Mouse (Mus musculus) spleen, postnatal 10 days (tissue): ENCODE data around the gene Rnf149.

Source experiments
- DNase-seq, 2 experiments: peaks; one replicate each; pipeline ENCODE4 v3.0.0; 2021 to 2022; ENCODE audit warnings: low spot score in 2 of 2

Gene Rnf149

GRCm38 (mm10) chr1:39530258-39530943 lies 46.8 kb downstream of the Rnf149 start:
- DNase-seq, result peak; percentile 70 to 86

- DNase-seq, result no peak
These were observed 48.9 kb downstream of the Rnf149 start for GRCm38 (mm10) chr1:39528319-39528718.

GRCm38 (mm10) chr1:39527432-39527831 lies 49.8 kb downstream of the Rnf149 start:
- peak; percentile 72 to 91 for DNase-seq

GRCm38 (mm10) chr1:39526371-39527167 lies 50.6 kb downstream of the Rnf149 start:
- DNase-seq, result no peak

GRCm38 (mm10) chr1:39525763-39526162 lies 51.4 kb downstream of the Rnf149 start:
- no peak for DNase-seq

- peak in 1 of 2 experiments; percentile 30 for DNase-seq
These were observed 54.7 kb downstream of the Rnf149 start for GRCm38 (mm10) chr1:39522519-39522918.

- DNase-seq, result no peak
These were observed 55.9 kb downstream of the Rnf149 start for GRCm38 (mm10) chr1:39521326-39521725.

GRCm38 (mm10) chr1:39515303-39515991 lies 61.8 kb downstream of the Rnf149 start:
- no peak for DNase-seq

GRCm38 (mm10) chr1:39512183-39512582 lies 65.0 kb downstream of the Rnf149 start:
- DNase-seq, result no peak

- DNase-seq, result no peak
These were observed 65.4 kb downstream of the Rnf149 start for GRCm38 (mm10) chr1:39511775-39512174.

- no peak for DNase-seq
These were observed 71.6 kb downstream of the Rnf149 start for GRCm38 (mm10) chr1:39505600-39505999.

GRCm38 (mm10) chr1:39504261-39504660 lies 72.9 kb downstream of the Rnf149 start:
- DNase-seq, result peak in 1 of 2 experiments; percentile 30

- peak; percentile 21 to 30 for DNase-seq
These were observed 74.2 kb downstream of the Rnf149 start for GRCm38 (mm10) chr1:39502817-39503633.
